Mouse (Mus musculus): ENCODE data around the gene Dnase1l2. TPM values are rescaled to one million over a fixed set of nuclear protein-coding genes. Genes with fewer than 3 reads are reported as not detected.

Dnase1l2 gene
- 1 to 10 TPM; 2.0 to 2.3 TPM for total RNA-seq (2023)

DNA sequence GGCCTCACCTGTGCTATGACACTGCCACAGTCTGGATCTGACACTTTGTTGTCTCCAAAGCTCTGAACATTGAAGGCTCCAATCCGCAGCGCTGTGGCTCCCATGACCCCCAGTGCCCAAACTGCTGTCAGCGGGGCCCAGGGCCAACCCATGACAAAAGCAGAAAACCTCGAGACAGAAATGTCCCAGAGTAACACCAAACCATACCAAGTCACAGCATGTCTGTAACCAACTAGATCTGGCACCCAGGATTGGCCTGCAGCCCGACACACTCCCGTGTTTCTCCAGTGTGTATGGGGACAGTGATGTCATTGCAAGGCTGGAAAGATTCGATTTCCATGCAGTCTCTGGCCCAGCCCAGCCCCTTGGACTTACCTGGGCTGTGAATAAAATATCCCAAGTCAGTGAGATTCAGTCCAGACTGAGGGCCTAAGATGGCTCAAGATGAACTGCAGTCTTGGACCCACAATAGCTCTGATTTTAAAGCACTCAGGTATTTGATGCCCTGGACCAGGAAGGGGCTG, at the start of gene Dnase1l2:
Gene Dnase1l2 (minus strand): TSS at position 474 of the 524 bp plus-strand sequence.

GRCm38 (mm10) chr17:24488186-24488661, 45.3 kb upstream of the Dnase1l2 start, which contains the start of gene Caskin1:
Gene Caskin1, plus strand, starts transcription at chr17:24488601.

GRCm38 (mm10) chr17:24478663-24479380, 35.9 kb upstream of the Dnase1l2 start, which contains the start of gene Mlst8:
Gene Mlst8, minus strand, starts transcription at chr17:24479078.

GRCm38 (mm10) chr17:24473612-24474275, 30.8 kb upstream of the Dnase1l2 start, which contains the start of gene Bricd5:
Gene Bricd5, plus strand, starts transcription at chr17:24473884.

GRCm38 (mm10) chr17:24469910-24470602, 27.2 kb upstream of the Dnase1l2 start, which contains the start of the genes E4f1 and Pgp:
Gene E4f1, minus strand, starts transcription at chr17:24470313.
Gene Pgp, plus strand, starts transcription at chr17:24470392.

GRCm38 (mm10) chr17:24426471-24427169, 16.3 kb downstream of the Dnase1l2 start, which contains the start of gene Eci1:
Gene Eci1, plus strand, starts transcription at chr17:24426641.

DNA sequence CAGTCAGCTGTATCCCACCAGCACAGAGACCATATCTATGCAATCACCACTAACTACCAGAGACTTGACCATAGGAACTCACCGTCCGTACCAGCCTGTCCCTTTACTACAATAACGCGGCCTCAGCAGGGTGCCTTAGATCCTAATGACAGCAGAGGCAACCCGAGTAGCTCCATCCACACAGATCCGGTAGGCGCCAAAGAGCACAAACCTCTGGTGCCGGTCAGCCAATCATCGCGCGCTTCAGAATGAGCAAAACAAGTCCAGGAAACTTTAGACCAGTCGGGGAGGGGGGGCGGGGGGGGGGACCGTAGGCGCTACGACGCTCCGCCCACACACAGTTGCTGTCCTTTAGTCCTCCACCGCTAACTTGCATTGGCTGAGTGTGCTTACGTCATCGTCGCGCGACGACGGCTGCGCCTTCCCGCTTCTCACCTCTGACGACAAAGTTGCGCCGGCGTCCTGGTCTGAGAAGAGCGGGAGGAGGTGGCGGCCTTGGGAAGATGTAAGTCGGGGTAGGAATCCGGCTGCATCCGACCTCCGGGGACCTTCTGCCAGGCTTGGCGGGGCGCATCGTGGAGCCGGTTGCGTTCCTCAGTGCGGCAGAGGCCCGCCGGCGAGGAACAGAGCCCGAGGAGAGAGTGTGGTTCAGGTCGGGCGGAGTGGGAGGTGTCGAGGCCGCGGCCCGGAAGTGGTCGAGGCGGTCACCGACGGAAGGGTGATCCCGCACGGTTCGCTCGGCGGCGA, 28.5 kb downstream of the Dnase1l2 start, which contains the start of gene Rnps1:
Gene Rnps1 (plus strand): TSS at position 336 of the 747 bp plus-strand sequence.

Other genes with a start within 250 kb of the Dnase1l2 start
- gene Tbc1d24, start 237.5 kb downstream of the Dnase1l2 start, total RNA-seq (2023), result 10 to 100 TPM; 11.8 to 15.1 TPM
- under 1 TPM; 0.24 to 0.49 TPM for gene Ntn3, start 233.6 kb downstream of the Dnase1l2 start, total RNA-seq (2023)
- 1 to 10 TPM; 8.8 to 9.9 TPM for gene Tedc2, start 222.3 kb downstream of the Dnase1l2 start, total RNA-seq (2023)
- gene Ccnf, start 191.6 kb downstream of the Dnase1l2 start, total RNA-seq (2023), result 10 to 100 TPM; 44.1 to 49.2 TPM
- gene Abca17, start 92.0 kb downstream of the Dnase1l2 start, total RNA-seq (2023), result under 1 TPM in 1 of 2 experiments, not detected in 1; 0.07 TPM
- 10 to 100 TPM; 37.7 to 42.7 TPM for gene Abca3, start 91.2 kb downstream of the Dnase1l2 start, total RNA-seq (2023)
- 10 to 100 TPM; 61.6 to 70.5 TPM for gene Rnps1, start 28.5 kb downstream of the Dnase1l2 start, total RNA-seq (2023)
- 10 to 100 TPM; 11.5 to 14.1 TPM for gene Eci1, start 16.5 kb downstream of the Dnase1l2 start, total RNA-seq (2023)
- gene E4f1, start 27.2 kb upstream of the Dnase1l2 start, total RNA-seq (2023), result 10 to 100 TPM; 31.8 to 42.2 TPM
- gene Pgp, start 27.3 kb upstream of the Dnase1l2 start, total RNA-seq (2023), result 10 to 100 TPM; 24.7 to 26.6 TPM
- gene Bricd5, start 30.8 kb upstream of the Dnase1l2 start, total RNA-seq (2023), result not detected
- 10 to 100 TPM; 42.8 to 46.1 TPM for gene Mlst8, start 36.0 kb upstream of the Dnase1l2 start, total RNA-seq (2023)
- not detected for gene Caskin1, start 45.5 kb upstream of the Dnase1l2 start, total RNA-seq (2023)
- 100 to 1,000 TPM; 132 to 134 TPM for gene Traf7, start 84.8 kb upstream of the Dnase1l2 start, total RNA-seq (2023)
- gene Rab26, start 91.1 kb upstream of the Dnase1l2 start, total RNA-seq (2023), result 1 to 10 TPM in 1 of 2 experiments, under 1 TPM in 1; 0.95 to 1.1 TPM
- 10 to 100 TPM; 16.1 to 22.7 TPM for gene Pkd1, start 106.7 kb upstream of the Dnase1l2 start, total RNA-seq (2023)
- gene Tsc2, start 189.5 kb upstream of the Dnase1l2 start, total RNA-seq (2023), result 10 to 100 TPM; 54.4 to 55.6 TPM
- 1 to 10 TPM; 1.3 to 2.5 TPM for gene Nthl1, start 189.6 kb upstream of the Dnase1l2 start, total RNA-seq (2023)
- 1 to 10 TPM; 2.1 to 3.1 TPM for gene Slc9a3r2, start 207.2 kb upstream of the Dnase1l2 start, total RNA-seq (2023)
- gene Npw, start 215.4 kb upstream of the Dnase1l2 start, total RNA-seq (2023), result not detected
- gene Zfp598, start 226.6 kb upstream of the Dnase1l2 start, total RNA-seq (2023), result 10 to 100 TPM; 27.1 to 28.0 TPM
- gene Syngr3, start 246.8 kb upstream of the Dnase1l2 start, total RNA-seq (2023), result not detected

All from neutrophil, adult 59 days (primary cell).